Mouse (Mus musculus) spleen, postnatal 10 days (tissue): ENCODE results near the gene Zfp641.

Experiments used
- DNase-seq, 2 experiments: peaks; one replicate each; pipeline ENCODE4 v3.0.0; 2021 to 2022; ENCODE audit warnings: low spot score in 2 of 2

Gene Zfp641

GRCm38 (mm10) chr15:98295628-98296551 is at the start of gene Zfp641:
Gene Zfp641 (minus strand): TSS chr15:98296161.
- DNase-seq: peak in 1 of 2 experiments; percentile 17

GRCm38 (mm10) chr15:98340887-98341286 is 44.9 kb upstream of the Zfp641 start, which contains the start of gene Olfr284:
Gene Olfr284 (minus strand): TSS chr15:98340987.
- DNase-seq: no peak

GRCm38 (mm10) chr15:98317177-98317724 is 21.3 kb upstream of the Zfp641 start, which contains the start of gene Olfr285:
Gene Olfr285 (minus strand): TSS chr15:98317353.
- DNase-seq: no peak

GRCm38 (mm10) chr15:98315703-98316102 is 19.7 kb upstream of the Zfp641 start:
- DNase-seq: no peak

GRCm38 (mm10) chr15:98293651-98294050 is 2.3 kb downstream of the Zfp641 start:
- no peak for DNase-seq

GRCm38 (mm10) chr15:98288566-98288965 is 7.4 kb downstream of the Zfp641 start:
- DNase-seq: no peak

- no peak for DNase-seq
Measured at GRCm38 (mm10) chr15:98286418-98286817, 9.5 kb downstream of the Zfp641 start.

GRCm38 (mm10) chr15:98257776-98258175 is 38.2 kb downstream of the Zfp641 start:
- no peak for DNase-seq

- no peak for DNase-seq
Measured at GRCm38 (mm10) chr15:98257193-98257592, 38.8 kb downstream of the Zfp641 start, which contains the start of gene H1fnt. Gene H1fnt (minus strand): TSS chr15:98257293.

GRCm38 (mm10) chr15:98256271-98256670 is 39.7 kb downstream of the Zfp641 start:
- no peak for DNase-seq
